Mouse (Mus musculus) limb, embryonic 15.5 days (tissue): ENCODE data around the gene Mrtfa. TPM values are rescaled to one million over a fixed set of nuclear protein-coding genes. Genes with fewer than 3 reads are reported as not detected.

Experiments
- ATAC-seq: fragments of 200-750 bp; cut with Nextera tagmentation; 2 replicates; pipeline ENCODE4 v1.8.0; 2017; ENCODE audit warnings: low read depth, moderate TSS enrichment; ENCODE audit not compliant: insufficient number of reproducible peaks, low FRiP score, low TSS enrichment
- H3K27ac ChIP-seq: fragments of 300-500 bp; sonication (generic); 2 replicates; pipeline ENCODE4 v1.5.1; 2015; ENCODE audit warnings: moderate library complexity, mild to moderate bottlenecking, inconsistent platforms
- H3K27me3 ChIP-seq: fragments of 300-500 bp; sonication (generic); 2 replicates; pipeline ENCODE4 v1.6.1; 2015; ENCODE audit warnings: inconsistent platforms
- H3K36me3 ChIP-seq: fragments of 300-500 bp; sonication (generic); 2 replicates; pipeline ENCODE4 v1.6.1; 2015; ENCODE audit warnings: inconsistent platforms
- H3K4me1 ChIP-seq: fragments of 300-500 bp; sonication (generic); 2 replicates; pipeline ENCODE4 v1.6.1; 2015; ENCODE audit warnings: inconsistent platforms
- H3K4me2 ChIP-seq: fragments of 300-500 bp; sonication (generic); 2 replicates; pipeline ENCODE4 v1.6.1; 2015; ENCODE audit warnings: mild to moderate bottlenecking, inconsistent platforms
- H3K4me3 ChIP-seq: fragments of 300-500 bp; sonication (generic); 2 replicates; pipeline ENCODE4 v1.5.1; 2015; ENCODE audit warnings: mild to moderate bottlenecking, inconsistent platforms
- H3K9ac ChIP-seq: fragments of 300-500 bp; sonication (generic); 2 replicates; pipeline ENCODE4 v1.6.1; 2015; ENCODE audit warnings: inconsistent platforms
- H3K9me3 ChIP-seq: fragments of 300-500 bp; sonication (generic); 2 replicates; pipeline ENCODE4 v1.6.1; 2016; ENCODE audit warnings: inconsistent platforms
- WGBS: fragments of 180-500 bp; shearing (Covaris S2); methylation state at CpG from one replicate; pipeline ENCODE4 v1.1.7; 2015; 5-methylcytosine and 5-hydroxymethylcytosine counted together
- polyA plus RNA-seq: library from polyadenylated mRNA; unstranded; fragments of >200 nt; fragmentation: Nextera tagmentation; extraction: Ambion mirVana; gene quantifications from 2 replicates; pipeline ENCODE4 v1.2.1, GENCODE M21; 2015

The Mrtfa gene
- polyA plus RNA-seq, 1 experiment from 2014 or later, result 29.4 TPM

GRCm38 (mm10) chr15:81057736-81058135 lies 132.8 kb downstream of the Mrtfa start:
- 88% methylated on average over 5 of the region's 5 CpGs for WGBS
- H3K4me2 ChIP-seq, result no peak overlapping the region

GRCm38 (mm10) chr15:81055488-81055887 lies 135.1 kb downstream of the Mrtfa start:
- 84% methylated on average over 2 of the region's 2 CpGs for WGBS

More at GRCm38 (mm10) chr15:81057736-81058135, 132.8 kb downstream of the Mrtfa start:
- Histone ChIP-seq H3K9ac (no peak overlapping the region), H3K36me3 (no peaks in the 10 kb centered on the region), H3K9me3 (no peaks in the 10 kb centered on the region), H3K27me3 (no peaks in the 10 kb centered on the region), H3K4me3 (no peak overlapping the region), H3K27ac (no peak overlapping the region), H3K4me1 (peaks cover 15% of the 10 kb centered on the region)
- no peak for ATAC-seq

GRCm38 (mm10) chr15:81052491-81052890 lies 138.1 kb downstream of the Mrtfa start:
- 93% methylated on average over 5 of the region's 5 CpGs for WGBS
- H3K27me3 ChIP-seq, result no peaks in the 10 kb centered on the region

More at GRCm38 (mm10) chr15:81055488-81055887, 135.1 kb downstream of the Mrtfa start:
- no peak overlapping the region for H3K9ac ChIP-seq
- H3K27ac ChIP-seq, result no peak overlapping the region
- ATAC-seq, result no peak
- H3K4me2 ChIP-seq, result no peak overlapping the region
- H3K36me3 ChIP-seq, result no peaks in the 10 kb centered on the region
- no peaks in the 10 kb centered on the region for H3K27me3 ChIP-seq
- H3K9me3 ChIP-seq, result no peaks in the 10 kb centered on the region
- H3K4me1 ChIP-seq, result 0 out of 2 replicates have a peak, but pooled peaks cover 2% of the 10 kb centered on the region
- H3K4me3 ChIP-seq, result no peak overlapping the region

GRCm38 (mm10) chr15:81050488-81050887 lies 140.1 kb downstream of the Mrtfa start:
- H3K27me3 ChIP-seq, result no peaks in the 10 kb centered on the region
- no peak overlapping the region for H3K4me2 ChIP-seq
- H3K36me3 ChIP-seq, result no peaks in the 10 kb centered on the region
- H3K4me3 ChIP-seq, result no peak overlapping the region
- no peaks in the 10 kb centered on the region for H3K9me3 ChIP-seq
- ATAC-seq, result no peak
- H3K9ac ChIP-seq, result no peak overlapping the region
- WGBS, result 30% methylated on average over 3 of the region's 3 CpGs
- no peak overlapping the region for H3K27ac ChIP-seq
- H3K4me1 ChIP-seq, result 0 out of 2 replicates have a peak, but pooled peaks cover 6% of the 10 kb centered on the region

More at GRCm38 (mm10) chr15:81052491-81052890, 138.1 kb downstream of the Mrtfa start:
- ATAC-seq, result no peak
- H3K4me2 ChIP-seq, result no peak overlapping the region
- no peaks in the 10 kb centered on the region for H3K36me3 ChIP-seq
- no peaks in the 10 kb centered on the region for H3K9me3 ChIP-seq
- H3K4me3 ChIP-seq, result no peak overlapping the region
- 0 out of 2 replicates have a peak, but pooled peaks cover 6% of the 10 kb centered on the region for H3K4me1 ChIP-seq
- no peak overlapping the region for H3K27ac ChIP-seq
- H3K9ac ChIP-seq, result no peak overlapping the region

- Histone ChIP-seq H3K4me2 (no peak overlapping the region), H3K9me3 (no peaks in the 10 kb centered on the region), H3K27ac (no peak overlapping the region), H3K9ac (no peak overlapping the region), H3K4me3 (no peak overlapping the region), H3K36me3 (peaks cover 9% of the 10 kb centered on the region), H3K27me3 (no peaks in the 10 kb centered on the region), H3K4me1 (0 out of 2 replicates have a peak, but pooled peaks cover 6% of the 10 kb centered on the region)
- 71% methylated on average over 6 of the region's 6 CpGs for WGBS
- ATAC-seq, result no peak
These were observed 141.0 kb downstream of the Mrtfa start for GRCm38 (mm10) chr15:81049401-81050053.

- no peak for ATAC-seq
- WGBS, result 50% methylated on average over 10 of the region's 10 CpGs
- H3K9ac ChIP-seq, result no peak overlapping the region
- H3K27me3 ChIP-seq, result no peaks in the 10 kb centered on the region
- H3K4me3 ChIP-seq, result no peak overlapping the region
- no peaks in the 10 kb centered on the region for H3K9me3 ChIP-seq
- peaks cover 12% of the 10 kb centered on the region for H3K36me3 ChIP-seq
- no peak overlapping the region for H3K4me2 ChIP-seq
- peaks cover 12% of the 10 kb centered on the region for H3K4me1 ChIP-seq
- H3K27ac ChIP-seq, result no peak overlapping the region
These were observed 143.1 kb downstream of the Mrtfa start for GRCm38 (mm10) chr15:81047497-81047896.

- H3K4me1 ChIP-seq, result peaks cover 21% of the 10 kb centered on the region
- peaks cover 12% of the 10 kb centered on the region for H3K36me3 ChIP-seq
- no peak for ATAC-seq
- H3K4me3 ChIP-seq, result no peak overlapping the region
- H3K27ac ChIP-seq, result no peak overlapping the region
- no peaks in the 10 kb centered on the region for H3K27me3 ChIP-seq
- H3K9me3 ChIP-seq, result no peaks in the 10 kb centered on the region
- H3K9ac ChIP-seq, result no peak overlapping the region
- H3K4me2 ChIP-seq, result no peak overlapping the region
- 85% methylated on average over 7 of the region's 7 CpGs for WGBS
These were observed 144.5 kb downstream of the Mrtfa start for GRCm38 (mm10) chr15:81046061-81046460.

- no peaks in the 10 kb centered on the region for H3K9me3 ChIP-seq
- no peak for ATAC-seq
- WGBS, result 85% methylated on average over 4 of the region's 4 CpGs
- peaks cover 21% of the 10 kb centered on the region for H3K4me1 ChIP-seq
- H3K27me3 ChIP-seq, result no peaks in the 10 kb centered on the region
- no peak overlapping the region for H3K9ac ChIP-seq
- no peak overlapping the region for H3K4me2 ChIP-seq
- H3K36me3 ChIP-seq, result peaks cover 12% of the 10 kb centered on the region
- H3K27ac ChIP-seq, result no peak overlapping the region
- no peak overlapping the region for H3K4me3 ChIP-seq
These were observed 145.2 kb downstream of the Mrtfa start for GRCm38 (mm10) chr15:81045336-81045735.

GRCm38 (mm10) chr15:81044446-81044845 lies 146.1 kb downstream of the Mrtfa start:
- H3K36me3 ChIP-seq, result peaks cover 12% of the 10 kb centered on the region
- no peaks in the 10 kb centered on the region for H3K27me3 ChIP-seq
- no peak for ATAC-seq
- H3K27ac ChIP-seq, result no peak overlapping the region
- H3K9me3 ChIP-seq, result no peaks in the 10 kb centered on the region
- H3K9ac ChIP-seq, result no peak overlapping the region
- no peak overlapping the region for H3K4me2 ChIP-seq
- H3K4me1 ChIP-seq, result peaks cover 17% of the 10 kb centered on the region
- no peak overlapping the region for H3K4me3 ChIP-seq
- 93% methylated on average over 9 of the region's 9 CpGs for WGBS

GRCm38 (mm10) chr15:81042276-81042931 lies 148.2 kb downstream of the Mrtfa start:
- no peak overlapping the region for H3K4me2 ChIP-seq
- H3K9me3 ChIP-seq, result no peaks in the 10 kb centered on the region
- no peak overlapping the region for H3K9ac ChIP-seq
- peaks cover 12% of the 10 kb centered on the region for H3K36me3 ChIP-seq
- no peak overlapping the region for H3K4me3 ChIP-seq
- H3K4me1 ChIP-seq, result peaks cover 17% of the 10 kb centered on the region
- WGBS, result 47% methylated on average over 13 of the region's 13 CpGs
- H3K27ac ChIP-seq, result 0 out of 2 replicates have a peak overlapping the region, but pooled peaks have one; percentile 9
- ATAC-seq, result no peak
- no peaks in the 10 kb centered on the region for H3K27me3 ChIP-seq

- no peak for ATAC-seq
- no peaks in the 10 kb centered on the region for H3K27me3 ChIP-seq
- H3K27ac ChIP-seq, result 0 out of 2 replicates have a peak overlapping the region, but pooled peaks have one; percentile 9
- peaks cover 12% of the 10 kb centered on the region for H3K36me3 ChIP-seq
- 73% methylated on average over 4 of the region's 4 CpGs for WGBS
- no peak overlapping the region for H3K9ac ChIP-seq
- H3K4me1 ChIP-seq, result peaks cover 17% of the 10 kb centered on the region
- H3K9me3 ChIP-seq, result no peaks in the 10 kb centered on the region
- H3K4me3 ChIP-seq, result no peak overlapping the region
- no peak overlapping the region for H3K4me2 ChIP-seq
These were observed 148.8 kb downstream of the Mrtfa start for GRCm38 (mm10) chr15:81041767-81042166.

GRCm38 (mm10) chr15:81038419-81038818 lies 152.1 kb downstream of the Mrtfa start:
- WGBS, result 70% methylated on average over 5 of the region's 5 CpGs
- Histone ChIP-seq H3K9me3 (no peaks in the 10 kb centered on the region), H3K4me1 (peaks cover 40% of the 10 kb centered on the region), H3K4me2 (no peak overlapping the region), H3K4me3 (no peak overlapping the region), H3K36me3 (no peaks in the 10 kb centered on the region), H3K9ac (no peak overlapping the region), H3K27me3 (no peaks in the 10 kb centered on the region), H3K27ac (no peak overlapping the region)
- no peak for ATAC-seq
